Mouse (Mus musculus): ENCODE measurements around the gene Lyrm7. TPM values are rescaled to one million over a fixed set of nuclear protein-coding genes. Genes with fewer than 3 reads are reported as not detected.
A peak's percentile ranks its signal among the peaks of the same experiment; 100 is the strongest.

Lyrm7 gene
- polyA plus RNA-seq, 1 experiment, result 25.3 TPM

DNA sequence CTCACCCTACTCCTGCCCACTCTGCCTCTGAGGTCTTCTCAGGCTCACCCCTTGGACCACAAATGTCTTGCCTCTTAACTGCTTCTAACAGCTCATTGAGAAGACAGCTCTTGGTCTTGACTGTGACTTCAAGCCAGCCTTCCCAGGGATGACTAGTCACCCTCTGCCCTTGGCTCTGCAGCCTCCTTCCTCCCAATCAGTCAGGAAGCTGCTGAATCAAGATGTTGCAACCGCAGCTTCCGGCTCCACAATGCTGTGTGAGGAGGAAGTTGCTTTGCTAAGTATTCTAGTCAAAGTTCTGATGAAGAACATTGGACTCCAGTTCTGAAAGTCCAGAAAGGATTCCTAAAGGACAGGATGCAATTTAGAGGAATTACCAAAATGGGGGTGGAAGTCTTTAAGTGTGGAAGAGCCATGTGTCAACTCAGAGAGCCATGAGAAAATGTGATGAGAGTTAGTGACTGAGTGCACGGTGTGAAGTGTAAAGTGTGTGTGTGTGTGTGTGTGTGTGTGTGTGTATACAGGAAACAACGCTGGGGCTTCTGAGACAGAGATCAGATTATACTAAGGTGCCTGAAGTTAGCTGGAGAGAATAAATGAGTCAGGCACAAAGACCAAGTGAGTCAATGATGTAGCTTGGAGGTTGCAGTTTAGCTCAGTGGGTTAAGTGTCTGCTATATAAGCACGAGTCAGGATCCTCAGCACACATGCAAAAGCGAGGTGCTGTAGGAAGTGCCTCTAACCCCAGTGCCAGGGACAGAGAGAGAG lies 58.7 kb downstream of the Lyrm7 start:
- peaks cover 3% of the 10 kb centered on the region for H3K4me1 ChIP-seq (ENCODE audit: control insufficient read depth, insufficient read depth, low read length)
- H3K36me3 ChIP-seq (ENCODE audit: control insufficient read depth, insufficient read depth, low read length), result no peaks in the 10 kb centered on the region
- no peaks in the 10 kb centered on the region for H3K27me3 ChIP-seq (ENCODE audit: control insufficient read depth, insufficient read depth, low read length)
- H3K27ac ChIP-seq (ENCODE audit: control insufficient read depth, insufficient read depth, low read depth, low read length), result no peak overlapping the region
- no peak overlapping the region for H3K4me3 ChIP-seq (ENCODE audit: control insufficient read depth, low read depth, low read length)
- TF ChIP-seq CTCF (IDR thresholded peaks at IDR 0.05; ENCODE audit: control insufficient read depth, insufficient read depth, insufficient replicate concordance, low read depth, low read length), result no peak
- no peak for TF ChIP-seq POLR2A (IDR thresholded peaks at IDR 0.05; ENCODE audit: control insufficient read depth, low read depth, low read length)

DNA sequence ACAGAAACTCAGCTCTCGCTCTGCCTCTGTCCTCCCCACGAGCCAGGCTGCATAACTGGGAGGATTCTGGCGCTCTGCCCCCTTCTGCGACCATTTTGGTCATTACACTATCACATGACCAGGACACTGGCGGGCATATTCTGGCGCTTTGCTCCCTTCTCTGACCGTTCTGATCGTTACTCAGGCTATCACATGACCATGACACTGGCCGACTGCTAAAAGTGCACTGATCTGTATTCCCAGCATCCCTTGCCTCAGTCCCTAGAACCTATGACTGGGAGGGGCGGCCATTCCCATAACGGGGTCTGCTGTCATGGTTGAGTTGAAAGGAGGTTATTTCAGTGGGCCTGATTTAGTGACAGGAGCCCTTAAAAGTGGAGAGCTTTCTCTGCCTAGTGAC lies 64.2 kb downstream of the Lyrm7 start:
- peaks cover 6% of the 10 kb centered on the region for H3K4me1 ChIP-seq (ENCODE audit: control insufficient read depth, insufficient read depth, low read length)
- peak overlapping the region; percentile 17 for H3K4me3 ChIP-seq (ENCODE audit: control insufficient read depth, low read depth, low read length)
- H3K27ac ChIP-seq (ENCODE audit: control insufficient read depth, insufficient read depth, low read depth, low read length), result peak overlapping the region; percentile 90
- TF ChIP-seq POLR2A (IDR thresholded peaks at IDR 0.05; ENCODE audit: control insufficient read depth, low read depth, low read length), result no peak; the same call in 1 of the 2 replicates
- no peak for TF ChIP-seq CTCF (IDR thresholded peaks at IDR 0.05; ENCODE audit: control insufficient read depth, insufficient read depth, insufficient replicate concordance, low read depth, low read length)
- H3K36me3 ChIP-seq (ENCODE audit: control insufficient read depth, insufficient read depth, low read length), result no peaks in the 10 kb centered on the region
- no peaks in the 10 kb centered on the region for H3K27me3 ChIP-seq (ENCODE audit: control insufficient read depth, insufficient read depth, low read length)

DNA sequence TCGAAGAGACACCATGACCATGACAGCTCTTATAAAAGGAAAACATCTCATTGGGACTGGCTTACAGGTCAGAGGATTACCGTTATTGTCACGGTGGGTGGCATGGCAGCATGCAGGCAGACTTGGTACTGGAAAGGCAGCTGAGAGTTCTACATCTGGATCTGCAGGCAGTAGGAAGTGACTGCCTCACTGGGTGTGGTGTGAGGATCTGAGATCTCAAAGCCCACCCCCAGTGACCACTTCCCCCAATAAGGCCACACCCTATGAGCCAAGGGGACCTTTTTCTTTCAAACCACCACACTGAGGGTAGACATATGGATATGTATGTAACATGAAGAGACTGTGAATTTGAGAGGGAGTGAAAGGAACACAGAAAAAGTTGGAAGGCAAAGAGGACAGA lies 66.0 kb downstream of the Lyrm7 start:
- H3K4me3 ChIP-seq (ENCODE audit: control insufficient read depth, low read depth, low read length), result no peak overlapping the region
- no peak overlapping the region for H3K27ac ChIP-seq (ENCODE audit: control insufficient read depth, insufficient read depth, low read depth, low read length)
- H3K27me3 ChIP-seq (ENCODE audit: control insufficient read depth, insufficient read depth, low read length), result no peaks in the 10 kb centered on the region
- no peak for TF ChIP-seq CTCF (IDR thresholded peaks at IDR 0.05; ENCODE audit: control insufficient read depth, insufficient read depth, insufficient replicate concordance, low read depth, low read length)
- no peak for TF ChIP-seq POLR2A (IDR thresholded peaks at IDR 0.05; ENCODE audit: control insufficient read depth, low read depth, low read length)
- peaks cover 6% of the 10 kb centered on the region for H3K4me1 ChIP-seq (ENCODE audit: control insufficient read depth, insufficient read depth, low read length)
- no peaks in the 10 kb centered on the region for H3K36me3 ChIP-seq (ENCODE audit: control insufficient read depth, insufficient read depth, low read length)

DNA sequence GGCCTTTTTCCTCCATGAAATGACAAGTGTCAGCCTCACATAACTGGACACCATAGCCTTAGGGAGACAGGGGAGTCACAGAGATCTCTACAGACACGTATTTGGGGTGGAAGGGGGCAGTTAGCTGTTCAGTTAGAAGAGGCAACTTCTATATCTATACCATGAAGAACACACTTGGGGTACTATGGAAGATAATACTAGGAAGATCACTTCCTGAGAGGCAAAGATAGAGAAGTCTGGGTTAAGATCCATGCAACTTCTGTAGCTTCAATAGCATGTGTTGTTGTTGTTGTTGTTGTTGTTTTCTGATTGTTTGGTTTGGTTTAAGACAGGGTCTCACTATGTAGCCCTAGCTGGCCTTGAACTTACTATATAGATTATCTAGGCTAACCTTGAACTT lies 67.5 kb downstream of the Lyrm7 start:
- Histone ChIP-seq H3K27me3 (ENCODE audit: control insufficient read depth, insufficient read depth, low read length) (no peaks in the 10 kb centered on the region), H3K4me3 (ENCODE audit: control insufficient read depth, low read depth, low read length) (no peak overlapping the region), H3K36me3 (ENCODE audit: control insufficient read depth, insufficient read depth, low read length) (no peaks in the 10 kb centered on the region), H3K27ac (ENCODE audit: control insufficient read depth, insufficient read depth, low read depth, low read length) (no peak overlapping the region), H3K4me1 (ENCODE audit: control insufficient read depth, insufficient read depth, low read length) (peaks cover 6% of the 10 kb centered on the region)
- TF ChIP-seq CTCF (IDR thresholded peaks at IDR 0.05; ENCODE audit: control insufficient read depth, insufficient read depth, insufficient replicate concordance, low read depth, low read length), result no peak

DNA sequence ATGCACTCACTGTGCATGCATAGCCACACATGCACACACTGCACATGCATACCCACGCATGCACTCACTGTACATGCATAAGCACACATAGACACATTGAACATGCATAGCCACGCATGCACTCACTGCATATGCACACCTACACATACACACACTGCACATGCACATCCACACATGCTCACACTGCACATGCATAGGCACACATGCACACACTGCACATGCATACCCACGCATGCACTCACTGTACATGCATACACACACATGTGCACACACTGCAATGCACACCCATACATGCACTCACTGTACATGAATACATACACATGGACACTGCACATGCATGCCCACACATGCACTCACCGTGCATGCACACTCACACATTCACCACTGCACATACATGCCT lies 69.3 kb downstream of the Lyrm7 start:
- no peak overlapping the region for H3K4me3 ChIP-seq (ENCODE audit: control insufficient read depth, low read depth, low read length)
- H3K27ac ChIP-seq (ENCODE audit: control insufficient read depth, insufficient read depth, low read depth, low read length), result no peak overlapping the region
- H3K4me1 ChIP-seq (ENCODE audit: control insufficient read depth, insufficient read depth, low read length), result peaks cover 5% of the 10 kb centered on the region
- no peak for TF ChIP-seq POLR2A (IDR thresholded peaks at IDR 0.05; ENCODE audit: control insufficient read depth, low read depth, low read length)
- TF ChIP-seq CTCF (IDR thresholded peaks at IDR 0.05; ENCODE audit: control insufficient read depth, insufficient read depth, insufficient replicate concordance, low read depth, low read length), result no peak
- no peaks in the 10 kb centered on the region for H3K36me3 ChIP-seq (ENCODE audit: control insufficient read depth, insufficient read depth, low read length)
- no peaks in the 10 kb centered on the region for H3K27me3 ChIP-seq (ENCODE audit: control insufficient read depth, insufficient read depth, low read length)

DNA sequence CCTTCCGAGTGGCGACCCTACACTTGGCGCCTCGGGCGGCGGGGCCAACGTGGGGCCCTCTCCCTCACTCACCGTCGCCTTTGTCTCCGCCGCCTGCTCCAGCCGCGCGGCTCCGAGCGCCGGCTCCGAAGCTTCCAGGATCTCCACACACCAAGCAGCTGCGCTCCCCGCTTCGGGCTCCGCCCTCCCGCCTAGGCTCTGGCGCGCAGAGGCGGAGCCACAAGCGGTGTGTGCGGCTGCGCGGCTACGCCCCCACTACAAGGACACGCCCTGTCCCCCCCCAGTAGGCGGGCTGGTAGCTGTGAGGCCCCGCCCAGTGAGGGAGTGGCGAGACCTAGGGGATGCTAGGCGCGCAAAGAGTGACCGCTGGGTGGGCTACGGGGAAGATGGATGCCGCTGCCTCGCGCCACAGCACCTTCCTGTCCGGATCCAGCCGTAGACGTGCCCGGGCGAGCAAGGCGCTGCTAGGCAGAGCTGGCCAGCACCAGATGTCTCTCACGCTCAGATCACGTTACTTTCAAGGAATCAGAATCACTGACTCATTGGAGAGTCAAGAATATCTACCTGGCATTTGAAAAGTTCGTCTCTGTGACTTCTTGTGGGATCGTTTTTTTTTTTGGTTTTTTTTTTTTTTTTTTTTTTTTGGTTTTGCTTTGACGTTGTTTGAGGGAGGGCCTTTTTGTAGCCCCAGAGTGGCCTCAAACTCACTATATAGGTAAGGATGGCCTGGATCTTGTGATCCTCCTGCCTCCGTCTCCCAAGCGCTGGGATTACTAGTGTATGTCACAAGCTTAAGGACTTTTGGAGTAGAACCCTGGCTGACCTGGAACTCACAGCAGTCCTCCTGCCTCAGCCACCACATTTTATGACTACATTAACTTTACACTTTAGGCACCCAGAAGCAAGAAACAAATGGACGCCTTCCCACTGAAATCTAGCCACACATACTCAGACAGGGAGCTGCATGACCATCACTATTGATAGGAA lies 72.9 kb downstream of the Lyrm7 start, which contains the start of gene Cdc42se2:
TSS of gene Cdc42se2 (minus strand) at position 188 of the 987 bp plus-strand sequence.
- TF ChIP-seq CTCF (IDR thresholded peaks at IDR 0.05; ENCODE audit: control insufficient read depth, insufficient read depth, insufficient replicate concordance, low read depth, low read length), result no peak
- TF ChIP-seq POLR2A (IDR thresholded peaks at IDR 0.05; ENCODE audit: control insufficient read depth, low read depth, low read length), result peak; percentile 95
- Histone ChIP-seq H3K27ac (ENCODE audit: control insufficient read depth, insufficient read depth, low read depth, low read length) (peak within 1 kb of the TSS; percentile 79), H3K36me3 (ENCODE audit: control insufficient read depth, insufficient read depth, low read length) (no peaks in the 10 kb centered on the region), H3K4me1 (ENCODE audit: control insufficient read depth, insufficient read depth, low read length) (no peaks in the 10 kb centered on the region; the same call in 1 of the 2 replicates), H3K4me3 (ENCODE audit: control insufficient read depth, low read depth, low read length) (peak within 1 kb of the TSS; percentile 88), H3K27me3 (ENCODE audit: control insufficient read depth, insufficient read depth, low read length) (no peaks in the 10 kb centered on the region)

Measured in testis, adult 2 months (tissue).